Mouse (Mus musculus): ENCODE results near the gene Meis2. TPM values are rescaled to one million over a fixed set of nuclear protein-coding genes. Genes with fewer than 3 reads are reported as not detected.
A peak's percentile ranks its signal among the peaks of the same experiment; 100 is the strongest.

Meis2 gene
- polyA plus RNA-seq, 1 experiment from 2014 or later, result 1.6 TPM

GRCm38 (mm10) chr2:115920336-115920951 is 145.2 kb downstream of the Meis2 start:
- no peak for ATAC-seq (ENCODE audit: low read depth)
- no peaks in the 10 kb centered on the region for H3K9me3 ChIP-seq (replicated peaks; ENCODE audit: control insufficient read depth, low read length)
- no peak overlapping the region for H3K4me3 ChIP-seq (ENCODE audit: low read depth, low read length)
- no peak overlapping the region for H3K27ac ChIP-seq (ENCODE audit: low read length)
- no peak overlapping the region for H3K4me2 ChIP-seq (ENCODE audit: low read depth, low read length)
- H3K36me3 ChIP-seq (ENCODE audit: control insufficient read depth, insufficient read depth), result no peaks in the 10 kb centered on the region
- no peaks in the 10 kb centered on the region for H3K27me3 ChIP-seq (ENCODE audit: control insufficient read depth, insufficient read depth, low read depth, low read length)
- 48% methylated on average over 5 of the region's 5 CpGs for WGBS (ENCODE audit: insufficient replicate concordance)
- no peaks in the 10 kb centered on the region for H3K4me1 ChIP-seq (ENCODE audit: control insufficient read depth, low read depth, low read length)
- no peak overlapping the region for H3K9ac ChIP-seq (ENCODE audit: low read depth, low read length)

- no peaks in the 10 kb centered on the region for H3K9me3 ChIP-seq (replicated peaks; ENCODE audit: control insufficient read depth, low read length)
- H3K27ac ChIP-seq (ENCODE audit: low read length), result no peak overlapping the region
- no peak for ATAC-seq (ENCODE audit: low read depth)
- H3K9ac ChIP-seq (ENCODE audit: low read depth, low read length), result no peak overlapping the region
- no peaks in the 10 kb centered on the region for H3K36me3 ChIP-seq (ENCODE audit: control insufficient read depth, insufficient read depth)
- no peak overlapping the region for H3K4me2 ChIP-seq (ENCODE audit: low read depth, low read length)
- WGBS (ENCODE audit: insufficient replicate concordance), result 67% methylated on average over 14 of the region's 14 CpGs
- H3K4me3 ChIP-seq (ENCODE audit: low read depth, low read length), result no peak overlapping the region
- H3K27me3 ChIP-seq (ENCODE audit: control insufficient read depth, insufficient read depth, low read depth, low read length), result no peaks in the 10 kb centered on the region
- H3K4me1 ChIP-seq (ENCODE audit: control insufficient read depth, low read depth, low read length), result no peaks in the 10 kb centered on the region
These were observed 146.2 kb downstream of the Meis2 start for GRCm38 (mm10) chr2:115919141-115920071.

GRCm38 (mm10) chr2:115918561-115918960 is 147.1 kb downstream of the Meis2 start:
- H3K4me1 ChIP-seq (ENCODE audit: control insufficient read depth, low read depth, low read length), result no peaks in the 10 kb centered on the region

GRCm38 (mm10) chr2:115914539-115914938 is 151.1 kb downstream of the Meis2 start:
- Histone ChIP-seq H3K9ac (ENCODE audit: low read depth, low read length) (no peak overlapping the region), H3K4me2 (ENCODE audit: low read depth, low read length) (no peak overlapping the region), H3K36me3 (ENCODE audit: control insufficient read depth, insufficient read depth) (no peaks in the 10 kb centered on the region), H3K4me1 (ENCODE audit: control insufficient read depth, low read depth, low read length) (no peaks in the 10 kb centered on the region; the same call in 1 of the 2 replicates), H3K27ac (ENCODE audit: low read length) (no peak overlapping the region), H3K4me3 (ENCODE audit: low read depth, low read length) (no peak overlapping the region), H3K27me3 (ENCODE audit: control insufficient read depth, insufficient read depth, low read depth, low read length) (no peaks in the 10 kb centered on the region), H3K9me3 (replicated peaks; ENCODE audit: control insufficient read depth, low read length) (no peaks in the 10 kb centered on the region)
- WGBS (ENCODE audit: insufficient replicate concordance), result 50% methylated on average over 3 of the region's 4 CpGs
- ATAC-seq (ENCODE audit: low read depth), result no peak

More at GRCm38 (mm10) chr2:115918561-115918960, 147.1 kb downstream of the Meis2 start:
- no peaks in the 10 kb centered on the region for H3K36me3 ChIP-seq (ENCODE audit: control insufficient read depth, insufficient read depth)
- no peak overlapping the region for H3K4me3 ChIP-seq (ENCODE audit: low read depth, low read length)
- H3K4me2 ChIP-seq (ENCODE audit: low read depth, low read length), result no peak overlapping the region
- no peaks in the 10 kb centered on the region for H3K27me3 ChIP-seq (ENCODE audit: control insufficient read depth, insufficient read depth, low read depth, low read length)
- H3K9ac ChIP-seq (ENCODE audit: low read depth, low read length), result no peak overlapping the region
- H3K27ac ChIP-seq (ENCODE audit: low read length), result no peak overlapping the region
- ATAC-seq (ENCODE audit: low read depth), result no peak
- no peaks in the 10 kb centered on the region for H3K9me3 ChIP-seq (replicated peaks; ENCODE audit: control insufficient read depth, low read length)

- Histone ChIP-seq H3K9me3 (replicated peaks; ENCODE audit: control insufficient read depth, low read length) (no peaks in the 10 kb centered on the region), H3K27ac (ENCODE audit: low read length) (no peak overlapping the region; the same call in 1 of the 2 replicates), H3K36me3 (ENCODE audit: control insufficient read depth, insufficient read depth) (no peaks in the 10 kb centered on the region), H3K4me2 (ENCODE audit: low read depth, low read length) (no peak overlapping the region), H3K27me3 (ENCODE audit: control insufficient read depth, insufficient read depth, low read depth, low read length) (no peaks in the 10 kb centered on the region), H3K9ac (ENCODE audit: low read depth, low read length) (no peak overlapping the region), H3K4me1 (ENCODE audit: control insufficient read depth, low read depth, low read length) (no peaks in the 10 kb centered on the region; the same call in 1 of the 2 replicates), H3K4me3 (ENCODE audit: low read depth, low read length) (no peak overlapping the region)
- no peak for ATAC-seq (ENCODE audit: low read depth)
- WGBS (ENCODE audit: insufficient replicate concordance), result 8% methylated on average over 7 of the region's 7 CpGs
These were observed 152.6 kb downstream of the Meis2 start for GRCm38 (mm10) chr2:115912948-115913529.

GRCm38 (mm10) chr2:115911913-115912642 is 153.6 kb downstream of the Meis2 start:
- H3K4me2 ChIP-seq (ENCODE audit: low read depth, low read length), result peak overlapping the region; percentile 30; the same call in 1 of the 2 replicates
- 56% methylated on average over 17 of the region's 17 CpGs for WGBS (ENCODE audit: insufficient replicate concordance)

GRCm38 (mm10) chr2:115910217-115910616 is 155.4 kb downstream of the Meis2 start:
- no peak overlapping the region for H3K4me2 ChIP-seq (ENCODE audit: low read depth, low read length)
- H3K9ac ChIP-seq (ENCODE audit: low read depth, low read length), result no peak overlapping the region
- peak; percentile 43 for ATAC-seq (ENCODE audit: low read depth)
- no peaks in the 10 kb centered on the region for H3K36me3 ChIP-seq (ENCODE audit: control insufficient read depth, insufficient read depth)
- WGBS (ENCODE audit: insufficient replicate concordance), result 10% methylated on average over 4 of the region's 4 CpGs
- H3K4me1 ChIP-seq (ENCODE audit: control insufficient read depth, low read depth, low read length), result no peaks in the 10 kb centered on the region; the same call in 1 of the 2 replicates
- H3K4me3 ChIP-seq (ENCODE audit: low read depth, low read length), result no peak overlapping the region
- no peaks in the 10 kb centered on the region for H3K9me3 ChIP-seq (replicated peaks; ENCODE audit: control insufficient read depth, low read length)
- no peaks in the 10 kb centered on the region for H3K27me3 ChIP-seq (ENCODE audit: control insufficient read depth, insufficient read depth, low read depth, low read length)
- H3K27ac ChIP-seq (ENCODE audit: low read length), result no peak overlapping the region

More at GRCm38 (mm10) chr2:115911913-115912642, 153.6 kb downstream of the Meis2 start:
- H3K36me3 ChIP-seq (ENCODE audit: control insufficient read depth, insufficient read depth), result no peaks in the 10 kb centered on the region
- no peak overlapping the region for H3K4me3 ChIP-seq (ENCODE audit: low read depth, low read length)
- no peaks in the 10 kb centered on the region for H3K27me3 ChIP-seq (ENCODE audit: control insufficient read depth, insufficient read depth, low read depth, low read length)
- peak overlapping the region; percentile 57 for H3K27ac ChIP-seq (ENCODE audit: low read length)
- H3K9me3 ChIP-seq (replicated peaks; ENCODE audit: control insufficient read depth, low read length), result no peaks in the 10 kb centered on the region
- H3K9ac ChIP-seq (ENCODE audit: low read depth, low read length), result no peak overlapping the region
- peak; percentile 71 for ATAC-seq (ENCODE audit: low read depth)
- no peaks in the 10 kb centered on the region; the same call in 1 of the 2 replicates for H3K4me1 ChIP-seq (ENCODE audit: control insufficient read depth, low read depth, low read length)

GRCm38 (mm10) chr2:115901007-115901406 is 164.6 kb downstream of the Meis2 start:
- H3K36me3 ChIP-seq (ENCODE audit: control insufficient read depth, insufficient read depth), result no peaks in the 10 kb centered on the region
- no peaks in the 10 kb centered on the region for H3K27me3 ChIP-seq (ENCODE audit: control insufficient read depth, insufficient read depth, low read depth, low read length)
- WGBS (ENCODE audit: insufficient replicate concordance), result 72% methylated on average over 6 of the region's 6 CpGs
- H3K4me1 ChIP-seq (ENCODE audit: control insufficient read depth, low read depth, low read length), result no peaks in the 10 kb centered on the region
- ATAC-seq (ENCODE audit: low read depth), result no peak
- H3K9ac ChIP-seq (ENCODE audit: low read depth, low read length), result no peak overlapping the region
- H3K4me3 ChIP-seq (ENCODE audit: low read depth, low read length), result no peak overlapping the region
- no peak overlapping the region for H3K4me2 ChIP-seq (ENCODE audit: low read depth, low read length)
- H3K9me3 ChIP-seq (replicated peaks; ENCODE audit: control insufficient read depth, low read length), result no peaks in the 10 kb centered on the region
- H3K27ac ChIP-seq (ENCODE audit: low read length), result no peak overlapping the region

All from liver, embryonic 16.5 days (tissue).